Mouse (Mus musculus) hindbrain, embryonic 13.5 days (tissue): ENCODE data around the gene Zdhhc1. TPM values are rescaled to one million over a fixed set of nuclear protein-coding genes. Genes with fewer than 3 reads are reported as not detected.

ENCODE experiments used
- polyA plus RNA-seq: library from polyadenylated mRNA; unstranded; fragments of >200 nt; fragmentation: Nextera tagmentation; extraction: Ambion mirVana; gene quantifications from 2 replicates; pipeline ENCODE4 v1.2.1, GENCODE M21; 2015

Zdhhc1 gene
- polyA plus RNA-seq, 1 experiment from 2014 or later, result 34.3 TPM

Other genes starting within 250 kb of the Zdhhc1 start
- 6.2 and 6.7 TPM in 2 replicates for gene B3gnt9, start 241.7 kb downstream of the Zdhhc1 start, polyA plus RNA-seq
- gene Tradd, start 232.3 kb downstream of the Zdhhc1 start, polyA plus RNA-seq, result 19.9 and 21.1 TPM in 2 replicates
- 1.1 and 1.2 TPM in 2 replicates for gene Fbxl8, start 232.3 kb downstream of the Zdhhc1 start, polyA plus RNA-seq
- 0.27 and 0.44 TPM in 2 replicates for gene Hsf4, start 227.1 kb downstream of the Zdhhc1 start, polyA plus RNA-seq
- 3.9 and 4.5 TPM in 2 replicates for gene Nol3, start 220.8 kb downstream of the Zdhhc1 start, polyA plus RNA-seq
- gene 4931428F04Rik, start 207.0 kb downstream of the Zdhhc1 start, polyA plus RNA-seq, result 114 and 119 TPM in 2 replicates
- gene Exoc3l, start 200.8 kb downstream of the Zdhhc1 start, polyA plus RNA-seq, result 14.3 and 14.6 TPM in 2 replicates
- 45.6 and 47.0 TPM in 2 replicates for gene E2f4, start 199.2 kb downstream of the Zdhhc1 start, polyA plus RNA-seq
- gene Elmo3, start 191.3 kb downstream of the Zdhhc1 start, polyA plus RNA-seq, result 1.5 and 1.6 TPM in 2 replicates
- 0.82 and 1.4 TPM in 2 replicates for gene Lrrc29, start 170.6 kb downstream of the Zdhhc1 start, polyA plus RNA-seq
- 133 and 136 TPM in 2 replicates for gene Tmem208, start 170.5 kb downstream of the Zdhhc1 start, polyA plus RNA-seq
- 0.74 and 0.76 TPM in 2 replicates for gene Fhod1, start 148.9 kb downstream of the Zdhhc1 start, polyA plus RNA-seq
- 7.3 and 7.4 TPM in 2 replicates for gene Slc9a5, start 148.1 kb downstream of the Zdhhc1 start, polyA plus RNA-seq
- 1.6 and 1.9 TPM in 2 replicates for gene Plekhg4, start 123.6 kb downstream of the Zdhhc1 start, polyA plus RNA-seq
- not detected in 2 replicates for gene Kctd19, start 83.4 kb downstream of the Zdhhc1 start, polyA plus RNA-seq
- gene Lrrc36, start 83.3 kb downstream of the Zdhhc1 start, polyA plus RNA-seq, result 1.1 and 1.7 TPM in 2 replicates
- gene Tppp3, start 25.4 kb downstream of the Zdhhc1 start, polyA plus RNA-seq, result 170 and 181 TPM in 2 replicates
- gene Hsd11b2, start 21.9 kb upstream of the Zdhhc1 start, polyA plus RNA-seq, result 7.8 and 11.0 TPM in 2 replicates
- 201 and 203 TPM in 2 replicates for gene Atp6v0d1, start 69.1 kb upstream of the Zdhhc1 start, polyA plus RNA-seq
- 26.6 and 27.1 TPM in 2 replicates for gene Ripor1, start 108.4 kb upstream of the Zdhhc1 start, polyA plus RNA-seq
- gene Ctcf, start 139.7 kb upstream of the Zdhhc1 start, polyA plus RNA-seq, result 114 and 120 TPM in 2 replicates
- 0.43 and 1.2 TPM in 2 replicates for gene Agrp, start 140.5 kb upstream of the Zdhhc1 start, polyA plus RNA-seq
- 16.2 TPM in 2 replicates for gene Carmil2, start 189.4 kb upstream of the Zdhhc1 start, polyA plus RNA-seq
- gene Acd, start 204.2 kb upstream of the Zdhhc1 start, polyA plus RNA-seq, result 93.0 and 95.2 TPM in 2 replicates
- gene Pard6a, start 204.2 kb upstream of the Zdhhc1 start, polyA plus RNA-seq, result 45.4 and 47.7 TPM in 2 replicates
- 0.16 and 0.28 TPM in 2 replicates for gene 4933405L10Rik, start 210.8 kb upstream of the Zdhhc1 start, polyA plus RNA-seq
- 12.8 TPM in 2 replicates for gene Enkd1, start 211.3 kb upstream of the Zdhhc1 start, polyA plus RNA-seq